Mouse (Mus musculus): Measurements from ENCODE around the gene Bicd1. TPM values are rescaled to one million over a fixed set of nuclear protein-coding genes. Genes with fewer than 3 reads are reported as not detected.
"Not testable (repeated sequence)": the region's sequence is repeated elsewhere in the genome, so short reads cannot be mapped to it uniquely, and the experiment has no call there.

The Bicd1 gene
- total RNA-seq (2021), result 10 to 100 TPM; 43.9 to 50.6 TPM
- long read RNA-seq, experiment 1, full-length matches to known transcripts, result 15 of 21 reads
- long read RNA-seq, experiment 1, partial matches to known transcripts, result 1 of 21 reads
- long read RNA-seq, experiment 1, other reads (novel, unspliced or antisense), result 5 of 21 reads
- long read RNA-seq, experiment 2, full-length matches to known transcripts, result 7 of 12 reads
- long read RNA-seq, experiment 2, partial matches to known transcripts, result 2 of 12 reads
- long read RNA-seq, experiment 2, other reads (novel, unspliced or antisense), result 3 of 12 reads

DNA sequence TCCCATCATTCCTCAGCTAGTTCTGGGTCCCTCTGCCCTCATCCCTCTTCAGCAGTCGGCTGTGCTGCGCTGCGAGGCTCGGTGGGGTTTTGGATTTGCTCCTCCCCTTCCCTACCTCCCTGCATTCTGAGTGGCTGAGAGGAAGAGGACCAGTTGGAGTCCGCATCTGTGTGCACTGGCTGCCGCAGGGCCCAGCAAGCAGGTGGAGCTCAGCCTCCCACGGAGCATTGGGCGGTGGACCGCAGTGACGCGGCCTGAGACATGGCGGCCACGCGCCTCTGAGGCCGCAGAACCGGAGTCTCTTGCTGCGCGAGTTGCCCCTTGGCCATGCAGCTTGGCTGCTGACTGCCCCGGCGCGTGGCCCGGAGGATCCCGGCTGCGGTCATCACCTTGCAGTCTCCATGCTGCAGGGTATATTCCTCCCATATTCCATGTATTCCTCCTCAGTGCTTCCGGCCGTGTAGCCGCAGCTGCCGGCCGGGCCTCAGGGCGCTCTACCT is at the start of gene Bicd1:
Gene Bicd1, plus strand, starts transcription at position 54 of the 500 bp plus-strand sequence.
- peak; percentile 89 to 93 for DNase-seq (ENCODE audit: low spot score in 2 of 2)

DNA sequence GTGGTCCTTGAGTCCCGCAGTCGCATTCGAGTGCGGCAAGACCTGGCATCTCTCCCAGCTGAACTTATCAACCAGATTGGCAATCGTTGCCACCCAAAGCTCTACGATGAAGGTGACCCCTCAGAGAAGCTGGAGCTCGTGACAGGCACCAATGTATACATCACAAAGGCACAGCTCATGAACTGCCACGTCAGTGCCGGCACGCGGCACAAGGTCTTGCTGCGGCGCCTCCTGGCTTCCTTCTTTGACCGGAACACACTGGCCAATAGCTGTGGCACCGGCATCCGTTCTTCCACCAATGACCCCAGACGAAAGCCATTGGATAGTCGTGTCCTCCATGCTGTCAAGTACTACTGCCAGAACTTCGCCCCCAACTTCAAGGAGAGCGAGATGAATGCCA is 46.2 kb upstream of the Bicd1 start:
- DNase-seq (ENCODE audit: low spot score in 2 of 2), result not testable (repeated sequence)

DNA sequence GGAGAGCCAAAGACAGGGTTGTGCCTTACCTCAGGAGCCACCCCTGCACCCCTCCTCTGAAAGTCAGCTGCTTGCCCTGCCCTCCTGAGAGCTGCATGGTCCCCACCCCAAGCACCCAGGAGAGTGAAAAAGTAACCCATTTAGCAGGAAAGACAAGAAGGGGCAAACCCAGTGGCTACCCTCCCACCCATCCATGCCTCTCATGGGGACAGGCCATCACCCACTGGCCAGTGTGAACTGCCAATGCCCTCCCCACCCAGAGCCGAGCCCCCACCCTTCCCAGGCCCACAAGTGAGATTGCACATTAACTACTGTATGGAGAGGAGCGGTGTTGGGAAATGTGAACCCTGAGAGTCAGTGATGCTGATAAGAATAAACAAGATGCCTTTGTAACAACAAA is 42.7 kb upstream of the Bicd1 start:
- DNase-seq (ENCODE audit: low spot score in 2 of 2), result not testable (repeated sequence)

DNA sequence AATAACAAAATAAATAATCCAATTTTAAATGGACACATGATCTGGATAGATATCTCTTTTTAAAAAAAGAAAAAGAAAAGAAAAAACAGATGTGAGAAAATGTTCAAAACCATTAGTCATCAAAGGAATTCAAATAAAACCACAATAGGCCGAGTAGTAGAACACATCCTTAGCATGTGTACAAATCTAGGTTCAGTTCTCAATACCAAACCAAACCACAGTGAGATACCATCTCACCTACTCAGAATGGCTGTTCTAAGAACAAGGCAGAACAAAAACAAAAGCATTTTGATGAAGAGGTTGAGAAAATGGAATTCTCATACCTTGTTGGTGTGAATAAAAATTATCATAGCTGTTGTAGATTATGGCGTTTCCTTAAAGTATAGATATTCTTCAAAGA is 42.3 kb upstream of the Bicd1 start:
- DNase-seq (ENCODE audit: low spot score in 2 of 2), result no peak

DNA sequence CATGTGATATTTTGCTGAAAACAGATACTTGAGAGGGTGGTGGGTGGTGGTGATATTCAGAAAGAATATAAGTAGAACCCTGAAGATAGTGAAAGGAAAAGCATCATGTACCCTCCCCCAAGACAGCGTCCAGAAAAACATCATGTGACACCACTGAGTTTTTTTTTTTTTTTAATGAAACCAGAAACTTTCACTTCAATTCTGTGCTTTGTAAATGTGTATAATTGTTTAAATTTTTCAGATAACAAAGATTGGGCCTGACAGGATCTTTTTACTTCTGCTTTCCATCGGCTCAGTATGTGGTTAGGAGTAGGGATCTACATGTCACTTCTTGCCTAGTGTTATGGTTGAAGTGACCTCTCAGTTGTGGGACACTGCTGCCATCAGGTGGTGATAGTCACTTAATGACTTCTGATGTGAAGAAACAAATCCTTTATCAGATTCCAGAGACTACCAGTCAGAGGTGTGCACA is 33.7 kb upstream of the Bicd1 start:
- peak; percentile 9 to 24 for DNase-seq (ENCODE audit: low spot score in 2 of 2)

DNA sequence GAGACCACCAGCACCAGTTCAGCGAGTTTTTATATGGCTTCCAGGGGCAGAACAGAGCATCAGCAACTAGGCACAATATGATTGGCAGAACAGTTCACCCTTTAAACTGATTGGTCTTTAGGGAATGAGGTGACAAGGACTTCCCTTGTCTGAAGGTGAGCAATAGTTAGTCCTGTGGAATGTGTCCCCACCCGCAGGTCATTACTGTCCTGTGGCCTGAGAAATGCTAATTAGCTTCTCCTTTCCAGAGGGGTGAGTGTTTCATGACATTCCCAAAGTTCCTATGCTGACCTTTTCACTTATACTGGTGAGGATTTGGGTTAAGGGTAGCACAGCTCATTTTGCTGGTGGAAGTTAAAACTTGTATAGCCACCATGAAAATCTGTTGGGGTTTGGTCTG is 25.2 kb upstream of the Bicd1 start:
- DNase-seq (ENCODE audit: low spot score in 2 of 2), result no peak

DNA sequence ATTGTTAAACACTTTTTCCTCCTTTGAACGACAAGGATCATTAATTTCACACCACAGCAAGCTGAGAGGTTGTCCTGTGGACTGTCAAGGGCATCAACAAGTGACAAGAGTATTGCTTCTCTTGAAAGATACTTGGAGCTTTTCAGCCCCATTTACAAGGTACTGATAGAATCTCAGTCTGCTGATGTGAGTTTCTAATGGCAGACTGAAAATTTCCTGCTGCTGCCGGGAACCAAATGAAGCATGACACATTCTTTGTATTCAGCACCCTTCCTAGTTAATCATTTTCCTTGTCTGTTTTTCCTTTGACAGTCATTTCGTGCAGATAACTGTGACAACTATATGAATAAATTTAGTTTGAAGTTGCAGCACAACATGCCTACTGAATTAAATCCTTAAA is 22.3 kb upstream of the Bicd1 start:
- DNase-seq (ENCODE audit: low spot score in 2 of 2), result no peak

DNA sequence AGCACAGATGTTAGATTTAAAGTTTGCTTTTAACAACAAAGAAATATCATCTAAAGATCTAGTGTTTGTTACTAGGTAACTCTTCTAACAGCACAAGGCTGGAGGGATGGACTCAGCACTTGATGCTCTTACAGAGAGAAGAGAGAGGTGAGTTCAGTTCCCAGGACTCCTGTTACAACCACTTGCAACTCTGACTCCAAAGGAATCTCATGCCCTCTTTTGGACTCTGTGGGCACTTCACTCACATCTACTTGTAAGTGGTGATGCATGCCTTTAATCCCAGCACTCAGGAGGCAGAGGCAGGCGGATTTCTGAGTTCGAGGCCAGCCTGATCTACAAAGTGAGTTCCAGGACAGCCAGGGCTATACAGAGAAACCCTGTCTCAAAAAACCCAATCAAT is 19.1 kb upstream of the Bicd1 start:
- DNase-seq (ENCODE audit: low spot score in 2 of 2), result not testable (repeated sequence)

DNA sequence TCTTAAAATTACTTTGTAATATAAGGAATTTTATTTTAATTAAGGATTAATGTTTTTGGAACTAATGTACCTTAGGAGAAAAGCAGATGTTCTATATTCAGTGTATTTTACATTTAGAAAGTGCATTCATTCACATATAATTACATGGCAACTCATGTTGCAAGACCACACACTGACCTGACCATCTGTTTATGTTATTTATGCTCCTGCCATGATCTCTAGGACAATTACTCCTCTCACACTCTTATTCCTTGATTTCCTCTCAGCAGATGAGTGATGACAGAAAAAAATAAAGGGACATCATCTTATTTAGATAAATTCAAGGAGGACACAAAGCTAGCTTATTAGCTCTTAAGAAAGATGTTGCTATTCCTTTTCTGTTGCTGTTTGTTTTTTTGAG is 9.3 kb upstream of the Bicd1 start:
- no peak for DNase-seq (ENCODE audit: low spot score in 2 of 2)

DNA sequence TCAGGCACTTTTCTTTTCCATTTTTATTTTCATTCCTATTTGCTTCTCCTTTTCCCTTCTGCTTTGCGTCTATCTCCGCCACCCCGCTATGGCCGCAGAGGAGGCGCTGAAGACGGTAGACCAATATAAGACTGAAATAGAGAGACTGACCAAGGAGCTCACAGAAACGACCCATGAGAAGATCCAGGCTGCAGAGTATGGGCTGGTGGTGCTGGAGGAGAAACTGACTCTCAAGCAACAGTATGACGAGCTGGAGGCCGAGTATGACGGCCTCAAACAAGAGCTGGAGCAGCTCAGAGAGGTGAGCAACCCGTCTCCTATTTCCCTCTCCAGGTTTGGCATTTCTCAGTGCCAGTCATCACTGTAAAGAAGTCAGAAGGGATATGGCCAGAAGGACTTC is 655 bp downstream of the Bicd1 start:
- peak; percentile 17 to 45 for DNase-seq (ENCODE audit: low spot score in 2 of 2)

DNA sequence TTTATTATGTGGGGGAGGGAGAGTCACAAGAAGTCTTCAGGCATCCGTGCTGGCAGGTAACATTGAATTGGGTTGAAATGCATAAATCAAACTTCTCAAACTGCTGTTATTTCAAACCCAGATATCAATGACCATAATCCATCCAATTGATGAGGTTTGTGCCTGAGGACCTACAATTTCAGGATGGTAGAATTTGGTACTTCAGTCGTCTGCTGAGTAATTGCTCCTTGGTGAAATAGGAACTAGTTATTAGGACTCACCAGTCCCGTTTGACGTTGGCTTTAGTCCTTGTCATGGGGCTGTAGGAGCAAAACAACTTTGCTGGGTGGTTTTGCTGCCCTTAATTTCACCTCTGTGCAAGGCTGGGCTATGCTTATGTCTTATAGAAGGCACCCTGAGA is 1.2 kb downstream of the Bicd1 start:
- no peak for DNase-seq (ENCODE audit: low spot score in 2 of 2)

DNA sequence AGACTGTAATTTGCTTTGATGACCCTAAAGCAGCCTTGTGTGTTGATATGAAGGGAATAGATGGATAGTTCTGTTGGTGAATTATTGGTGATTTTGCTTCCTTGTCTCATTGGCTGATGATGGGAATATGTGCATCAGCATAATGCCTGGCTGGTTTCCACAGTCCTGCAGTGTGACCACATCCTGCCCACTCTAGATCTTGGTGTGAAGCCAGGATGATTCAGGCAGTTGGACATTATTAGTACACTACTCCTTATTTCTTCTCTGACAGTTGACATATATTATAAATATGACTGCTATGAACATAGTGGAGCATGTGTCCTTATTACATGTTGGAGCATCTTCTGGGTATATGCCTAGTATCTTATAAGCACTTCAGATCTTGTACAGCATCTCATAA is 4.6 kb downstream of the Bicd1 start:
- DNase-seq (ENCODE audit: low spot score in 2 of 2), result no peak

DNA sequence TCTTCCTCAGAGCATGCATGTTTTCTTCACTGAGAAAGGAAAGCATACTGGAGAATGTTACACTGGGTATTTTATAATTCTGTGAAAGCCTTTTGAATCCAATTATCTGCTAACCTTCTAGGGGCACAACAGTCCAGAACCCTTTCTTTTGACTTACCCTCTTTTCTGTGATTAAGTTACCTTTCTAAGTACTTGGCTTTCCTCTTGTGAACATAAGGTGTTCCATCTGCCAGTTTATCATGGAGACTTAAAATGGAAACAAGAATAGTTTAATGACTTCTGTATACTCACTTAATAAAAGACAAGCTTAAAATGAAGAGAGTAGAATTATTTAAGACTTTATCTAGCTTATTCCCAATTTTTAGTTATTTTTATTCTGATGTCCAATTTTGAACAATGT is 16.1 kb downstream of the Bicd1 start:
- DNase-seq (ENCODE audit: low spot score in 2 of 2), result no peak

DNA sequence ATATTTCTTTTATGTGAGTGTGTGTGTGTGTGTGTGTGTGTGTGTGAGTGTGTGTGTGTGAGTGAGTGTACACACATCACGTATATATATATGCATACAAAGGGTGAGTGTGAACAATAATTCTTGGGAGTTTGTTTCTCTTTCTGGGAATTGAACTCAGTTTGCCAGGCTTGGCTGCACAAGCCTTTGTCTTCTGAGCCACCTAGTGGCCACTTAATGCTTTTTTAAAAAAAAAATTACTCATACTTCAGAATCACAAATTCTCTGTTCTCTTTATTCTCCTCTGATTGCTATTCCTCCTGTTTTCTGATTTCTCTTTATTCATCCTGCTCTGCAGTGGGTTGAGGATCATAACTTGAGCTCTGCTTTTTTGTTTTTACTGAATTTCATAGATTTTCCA is 30.5 kb downstream of the Bicd1 start:
- DNase-seq (ENCODE audit: low spot score in 2 of 2), result no peak

DNA sequence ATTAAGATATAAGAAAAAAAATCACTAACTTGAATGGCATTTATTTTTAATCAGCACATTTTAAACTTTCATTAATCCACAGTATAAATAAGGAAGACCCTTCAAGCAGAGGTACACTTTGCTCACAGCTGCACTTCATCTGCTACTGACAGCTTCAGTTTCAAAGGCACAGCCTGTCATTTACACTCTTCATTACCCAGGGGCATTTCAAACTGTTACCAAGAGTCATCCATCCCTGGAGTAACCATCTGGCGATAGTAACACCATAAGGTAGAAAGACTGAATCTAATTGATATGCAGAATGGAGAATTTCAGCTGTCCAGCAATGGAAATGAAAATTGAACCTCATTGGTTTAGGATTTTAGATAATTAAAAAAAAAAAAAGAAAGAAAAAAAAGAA is 34.2 kb downstream of the Bicd1 start:
- DNase-seq (ENCODE audit: low spot score in 2 of 2), result no peak

DNA sequence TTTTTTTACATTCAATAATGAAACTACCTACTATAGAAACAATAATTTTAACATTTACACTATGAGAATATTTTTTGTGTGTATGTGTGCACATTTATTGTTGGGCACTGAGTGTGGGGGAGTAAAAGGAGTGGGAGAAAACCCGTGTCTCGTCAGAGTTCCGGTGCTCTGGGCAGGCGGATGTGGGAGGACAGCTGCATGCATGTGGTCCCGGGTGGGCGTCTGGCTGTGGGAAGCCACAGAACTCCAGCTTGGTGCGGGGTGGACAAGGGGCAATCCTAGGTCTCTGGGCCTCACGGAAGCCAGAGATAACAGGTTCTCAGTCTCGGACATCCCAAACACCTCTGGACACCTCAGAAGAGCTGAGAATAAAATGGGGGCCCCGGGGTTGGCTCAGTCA is 37.2 kb downstream of the Bicd1 start:
- DNase-seq (ENCODE audit: low spot score in 2 of 2), result peak; percentile 6 to 17

DNA sequence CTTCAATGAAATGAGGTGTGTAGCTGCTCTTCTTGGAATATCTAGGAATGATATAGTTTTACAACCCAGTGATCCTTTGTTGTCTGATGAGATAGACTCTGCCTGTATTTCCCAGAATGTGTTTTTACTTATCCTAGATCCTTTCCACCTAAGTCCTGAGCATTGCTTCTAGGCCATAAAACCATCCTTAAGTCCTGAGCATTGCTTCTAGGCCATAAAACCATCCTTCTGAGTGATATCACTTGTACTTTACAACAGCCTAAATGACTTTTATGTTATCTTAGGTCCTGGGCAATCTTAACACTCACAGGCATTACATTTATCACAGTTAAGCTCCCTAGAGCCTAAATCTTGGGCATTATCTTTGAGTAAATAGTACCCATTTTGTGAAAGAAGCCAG is 48.6 kb downstream of the Bicd1 start:
- no peak for DNase-seq (ENCODE audit: low spot score in 2 of 2)

DNA sequence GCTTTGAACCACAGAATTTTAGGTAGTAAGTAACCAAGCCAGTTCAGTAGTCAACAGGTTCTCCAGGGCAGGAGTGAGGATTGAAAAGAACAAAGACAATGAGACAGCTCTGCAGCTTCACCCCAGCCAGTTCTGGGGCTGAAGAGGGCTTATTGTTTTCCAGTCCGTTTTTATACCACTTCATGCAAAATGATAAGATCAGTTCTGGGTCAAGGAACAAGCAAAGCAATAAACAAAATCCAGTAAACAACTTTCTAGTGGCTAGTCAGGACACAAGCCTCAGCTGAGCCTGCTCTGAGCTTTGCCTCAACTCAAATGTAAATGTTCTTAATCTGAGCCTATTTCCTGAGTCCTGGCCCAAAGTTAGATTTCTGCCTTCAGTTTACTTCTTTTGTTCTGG is 52.3 kb downstream of the Bicd1 start:
- DNase-seq (ENCODE audit: low spot score in 2 of 2), result no peak

DNA sequence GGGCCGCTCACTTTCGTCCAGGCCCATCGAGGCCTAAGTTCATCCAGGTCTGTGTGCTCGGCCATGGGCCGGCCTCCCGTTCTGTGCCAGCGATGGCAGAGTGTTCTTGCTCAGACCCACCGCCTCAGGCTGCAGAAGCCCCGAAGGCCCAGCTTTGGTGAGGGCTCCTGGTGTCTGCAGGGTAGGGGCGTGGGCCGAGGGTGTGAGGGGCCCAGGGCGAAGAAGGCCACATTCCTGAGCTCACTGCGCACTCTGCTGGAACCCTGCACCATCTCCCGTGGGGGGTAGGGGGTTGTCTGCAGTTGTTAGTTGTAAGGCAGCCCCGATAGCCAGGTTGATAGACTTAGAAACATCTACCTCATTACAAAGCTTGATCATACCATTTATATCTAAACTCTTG is 62.8 kb downstream of the Bicd1 start:
- DNase-seq (ENCODE audit: low spot score in 2 of 2), result no peak

DNA sequence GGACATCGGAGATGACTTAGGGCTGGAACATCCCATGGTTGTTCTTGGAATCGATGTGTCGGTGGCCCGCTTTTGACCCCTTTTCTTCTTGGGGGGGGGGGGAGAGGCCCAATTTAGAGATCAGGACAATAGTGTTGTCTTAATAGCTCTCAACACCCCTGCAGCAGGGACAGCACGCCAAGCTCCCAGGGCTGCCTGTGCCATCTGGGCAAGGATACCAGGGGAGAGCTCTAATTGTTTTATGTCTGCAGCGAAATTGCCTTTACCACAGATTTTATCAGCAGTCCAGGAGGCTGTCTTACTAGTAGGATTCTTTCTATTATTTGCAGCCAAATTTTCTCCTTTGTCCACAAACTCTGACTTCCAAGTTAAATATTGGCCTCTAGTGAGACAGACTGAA is 63.8 kb downstream of the Bicd1 start:
- DNase-seq (ENCODE audit: low spot score in 2 of 2), result not testable (repeated sequence)

DNA sequence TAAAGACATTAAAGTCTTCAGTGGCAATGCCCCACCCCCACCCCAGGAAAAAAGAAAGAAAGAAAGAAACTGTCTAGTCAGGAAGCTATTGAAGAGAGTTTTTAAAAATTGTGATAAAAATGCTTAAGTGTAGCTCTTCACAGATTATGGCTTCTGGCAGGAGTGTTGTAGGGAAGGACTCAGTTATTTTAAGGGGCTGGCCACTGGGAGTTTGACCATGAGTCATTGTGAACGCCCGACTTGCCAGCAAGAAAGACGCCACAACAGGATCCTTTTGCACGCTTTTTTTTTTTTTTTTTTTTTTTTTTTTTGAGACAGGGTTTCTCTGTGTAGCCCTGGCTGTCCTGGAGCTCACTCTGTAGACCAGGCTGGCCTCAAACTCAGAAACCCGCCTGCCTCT is 73.2 kb downstream of the Bicd1 start:
- DNase-seq (ENCODE audit: low spot score in 2 of 2), result not testable (repeated sequence)

DNA sequence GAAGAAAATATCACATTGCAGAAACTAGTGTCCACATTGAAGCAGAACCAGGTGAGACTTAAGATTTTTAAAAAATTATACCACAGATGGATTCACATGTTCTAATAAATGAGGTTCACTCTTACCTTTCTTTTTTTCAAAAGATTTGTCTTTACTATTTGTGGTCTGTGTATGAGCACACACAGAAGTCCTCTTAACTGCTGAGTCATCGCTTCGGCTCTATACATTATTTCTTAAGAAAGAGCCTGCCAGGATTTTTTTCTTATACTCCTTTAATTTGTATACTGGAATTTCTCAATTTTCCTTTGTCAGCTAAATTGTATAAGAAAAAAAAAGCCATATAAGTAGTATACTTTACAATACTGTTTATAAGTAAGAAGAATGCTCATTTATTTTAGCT is 86.0 kb downstream of the Bicd1 start:
- DNase-seq (ENCODE audit: low spot score in 2 of 2), result no peak

DNA sequence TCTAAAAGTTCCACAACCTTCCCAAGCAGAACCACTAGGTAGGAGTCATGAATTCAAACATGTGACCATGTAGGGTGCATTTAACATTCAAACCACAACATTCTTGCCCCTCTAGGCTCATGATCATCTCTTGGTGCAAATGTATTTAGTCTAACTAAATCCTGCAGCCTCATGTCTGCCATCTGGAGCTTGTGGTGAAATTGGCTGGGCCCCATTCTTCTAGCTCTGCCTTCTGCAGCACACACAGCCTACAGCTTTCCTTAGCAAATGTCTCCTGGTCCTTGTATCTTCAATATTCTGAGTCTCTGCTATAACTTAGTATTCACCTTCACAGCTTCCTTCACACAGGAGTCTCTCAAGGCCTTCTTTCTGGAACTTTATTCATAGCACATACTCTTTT is 87.2 kb downstream of the Bicd1 start:
- peak in 1 of 2 experiments; percentile 12 for DNase-seq (ENCODE audit: low spot score in 2 of 2)
